In genomic region chrX:103820307-103821194, GRCm38 (mm10) we compare ENCODE assay signal across 8 mouse cellular contexts. TPM values are rescaled to one million over a fixed set of nuclear protein-coding genes. Genes with fewer than 3 reads are reported as not detected.
A peak's percentile ranks its signal among the peaks of the same experiment; 100 is the strongest.
DNase-seq lines count a peak whose midpoint lies in the region; ATAC-seq and TF ChIP-seq lines count a peak whose summit lies in the region.

No protein-coding gene starts in this region.

- H3K4me3 ChIP-seq in thymus, adult 2 months (ENCODE audit: control insufficient read depth, insufficient read depth, low read length) = peak overlapping the region; percentile 45
- peak overlapping the region; percentile 42 for H3K4me3 ChIP-seq in hindbrain, embryonic 11.5 days (ENCODE audit: low read depth, low read length)
- H3K4me3 ChIP-seq in liver, adult 2 months (ENCODE audit: insufficient read depth, low read depth, low read length) = peak overlapping the region; percentile 98
- peak overlapping the region; percentile 48 for H3K4me3 ChIP-seq in neural tube, embryonic 14.5 days (ENCODE audit: low read depth, low read length)

- H3K9ac ChIP-seq in hindbrain, embryonic 11.5 days (ENCODE audit: low read depth, low read length) = 0 out of 2 replicates have a peak overlapping the region, but pooled peaks have one; percentile 7
- peak overlapping the region; percentile 95 for H3K9ac ChIP-seq in liver, adult 2 months (ENCODE audit: low read depth, low read length)
- peak overlapping the region; percentile 46; the same call in 1 of the 2 replicates for H3K9ac ChIP-seq in neural tube, embryonic 14.5 days (replicated peaks; ENCODE audit: low read depth, low read length)

- no peaks in the 10 kb centered on the region for H3K9me3 ChIP-seq in hindbrain, embryonic 11.5 days (ENCODE audit: control insufficient read depth, low read length)
- no peaks in the 10 kb centered on the region for H3K9me3 ChIP-seq in neural tube, embryonic 14.5 days (ENCODE audit: control insufficient read depth, low read length)

- no peak for TF ChIP-seq POLR2A in thymus, adult 2 months (IDR thresholded peaks at IDR 0.05; ENCODE audit: control insufficient read depth, extremely low read depth, insufficient read depth, low read length, poor library complexity)
- TF ChIP-seq POLR2A in liver, adult 2 months (IDR thresholded peaks at IDR 0.05; ENCODE audit: extremely low read depth, insufficient read depth, low read length) = 0 out of 2 replicates have a peak, but pooled peaks have one; percentile 12

- DNase-seq in adrenal gland, adult (ENCODE audit: inconsistent age in 2 of 2, low spot score in 1 of 2) = peak; percentile 28 to 64
- no peak for DNase-seq in adrenal gland, adult 8-10 months
- no peak for DNase-seq in thymus, adult 2 months
- no peak for DNase-seq in thymus, postnatal 25 days
- DNase-seq in hindbrain, embryonic 11.5 days (ENCODE audit: low spot score) = peak; percentile 28
- peak; percentile 74 for DNase-seq in liver, adult 2 months (ENCODE audit: extremely low read depth, low read depth, low spot score)
- DNase-seq in c-Kit-positive CD71-positive TER-119-positive erythroid progenitor cells, embryonic 14.5 days (ENCODE audit: low spot score) = no peak

- no peak for ATAC-seq in hindbrain, embryonic 11.5 days (ENCODE audit: low FRiP score)
- ATAC-seq in neural tube, embryonic 14.5 days (ENCODE audit: low read depth) = peak; percentile 15; the same call in 1 of the 2 replicates

- TF ChIP-seq CTCF in thymus, adult 2 months (IDR thresholded peaks at IDR 0.05; ENCODE audit: borderline replicate concordance, control insufficient read depth, extremely low read depth, insufficient read depth, low read length, poor library complexity) = no peak
- no peak for TF ChIP-seq CTCF in liver, adult 2 months (IDR thresholded peaks at IDR 0.05; ENCODE audit: low read depth, low read length)

- WGBS in thymus, adult 2 months = 17% methylated on average over 35 of the region's 35 CpGs
- 19% methylated on average over 27 of the region's 35 CpGs for WGBS in hindbrain, embryonic 11.5 days
- WGBS in liver, adult 2 months = 1% methylated on average over 35 of the region's 35 CpGs
- 19% methylated on average over 32 of the region's 35 CpGs for WGBS in neural tube, embryonic 14.5 days

- no peaks in the 10 kb centered on the region for H3K36me3 ChIP-seq in thymus, adult 2 months (ENCODE audit: control insufficient read depth, insufficient read depth, low read length)
- no peaks in the 10 kb centered on the region for H3K36me3 ChIP-seq in hindbrain, embryonic 11.5 days (ENCODE audit: control insufficient read depth, insufficient read depth, low read length)
- no peaks in the 10 kb centered on the region for H3K36me3 ChIP-seq in liver, adult 2 months (ENCODE audit: control insufficient read depth, insufficient read depth, low read length)
- no peaks in the 10 kb centered on the region for H3K36me3 ChIP-seq in neural tube, embryonic 14.5 days (ENCODE audit: control insufficient read depth, insufficient read depth, low read length)

- no peak overlapping the region for H3K27ac ChIP-seq in thymus, adult 2 months (ENCODE audit: control insufficient read depth, insufficient read depth, low read length)
- H3K27ac ChIP-seq in hindbrain, embryonic 11.5 days (ENCODE audit: low read depth, low read length) = no peak overlapping the region
- H3K27ac ChIP-seq in liver, adult 2 months (replicated peaks; ENCODE audit: insufficient read depth, low read depth, low read length) = peak overlapping the region; percentile 90
- no peak overlapping the region for H3K27ac ChIP-seq in neural tube, embryonic 14.5 days (ENCODE audit: low read depth, low read length)

- H3K4me2 ChIP-seq in hindbrain, embryonic 11.5 days (replicated peaks; ENCODE audit: low read depth, low read length) = peak overlapping the region; percentile 74
- peak overlapping the region; percentile 68 for H3K4me2 ChIP-seq in neural tube, embryonic 14.5 days (ENCODE audit: low read depth, low read length)

- peaks cover 8% of the 10 kb centered on the region for H3K4me1 ChIP-seq in thymus, adult 2 months (replicated peaks; ENCODE audit: control insufficient read depth, insufficient read depth, low read length)
- no peaks in the 10 kb centered on the region for H3K4me1 ChIP-seq in hindbrain, embryonic 11.5 days (replicated peaks; ENCODE audit: control insufficient read depth, insufficient read depth, low read length)
- H3K4me1 ChIP-seq in liver, adult 2 months (ENCODE audit: control insufficient read depth, insufficient read depth, low read length) = peaks cover 16% of the 10 kb centered on the region
- no peaks in the 10 kb centered on the region for H3K4me1 ChIP-seq in neural tube, embryonic 14.5 days (ENCODE audit: control insufficient read depth, insufficient read depth, low read length)

- peaks cover 9% of the 10 kb centered on the region; the same call in 1 of the 2 replicates for H3K79me2 ChIP-seq in liver, adult 2 months (ENCODE audit: control insufficient read depth, insufficient read depth, low read length)

- peaks cover 5% of the 10 kb centered on the region; the same call in 1 of the 2 replicates for H3K27me3 ChIP-seq in thymus, adult 2 months (ENCODE audit: control insufficient read depth, insufficient read depth, low read length)
- H3K27me3 ChIP-seq in hindbrain, embryonic 11.5 days (ENCODE audit: control insufficient read depth, insufficient read depth, low read length) = peaks cover 45% of the 10 kb centered on the region
- no peaks in the 10 kb centered on the region for H3K27me3 ChIP-seq in liver, adult 2 months (ENCODE audit: control insufficient read depth, insufficient read depth, low read length)
- peaks cover 26% of the 10 kb centered on the region for H3K27me3 ChIP-seq in neural tube, embryonic 14.5 days (ENCODE audit: control insufficient read depth, insufficient read depth, low read length)

RNA-seq across cellular contexts. Expression of gene Slc16a2, which starts 1.2 kb away (rescaled TPM):
- 10 to 100 TPM; 15.5 to 67.8 (median 38.5) TPM for total RNA-seq in adrenal gland, adult 8-10 months (2022)
- polyA plus RNA-seq in thymus, adult 2 months (2012; rRNA removed) = 6.8 and 8.3 TPM in 2 replicates
- 12.7 and 14.7 TPM in 2 replicates for polyA plus RNA-seq in hindbrain, embryonic 11.5 days (2014; fragmentation: Nextera tagmentation; extraction: Ambion mirVana)
- total RNA-seq in liver, adult 2 months (2014; rRNA removed) = 32.7 and 42.4 TPM in 2 replicates
- 150 and 197 TPM in 2 replicates for polyA plus RNA-seq in liver, adult 2 months (2012; rRNA removed)
- polyA plus RNA-seq in neural tube, embryonic 14.5 days (2014; fragmentation: Nextera tagmentation; extraction: Ambion mirVana) = 25.2 and 30.3 TPM in 2 replicates

Comparison
In these comparisons a context has a peak if more than half of its experiments do, and no peak if none do; other contexts are left out.
1. DNase-seq: peak in adrenal gland, adult (2 of 2), hindbrain, embryonic 11.5 days (single experiment) and liver, adult 2 months (single experiment); none in adrenal gland, adult 8-10 months (single experiment), thymus, adult 2 months (single experiment), thymus, postnatal 25 days (single experiment) and c-Kit-positive CD71-positive TER-119-positive erythroid progenitor cells, embryonic 14.5 days (single experiment).
2. H3K4me3 ChIP-seq: peak in every context shown above with its lines; median percentile 98 in liver, adult 2 months; 48 in neural tube, embryonic 14.5 days; 45 in thymus, adult 2 months; 42 in hindbrain, embryonic 11.5 days.
3. H3K9ac ChIP-seq: peak in every context shown above with its lines; median percentile 95 in liver, adult 2 months; 46 in neural tube, embryonic 14.5 days; 7 in hindbrain, embryonic 11.5 days.